Mouse (Mus musculus) liver, embryonic 14.5 days (tissue): Measurements from ENCODE around the gene Depdc5.

Source experiments
- CTCF ChIP-seq: IDR thresholded peaks from 2 replicates; pipeline ENCODE4 v1.5.1; 2016; ENCODE audit warnings: antibody characterized with exemption, low read depth, control low read depth
- EP300 ChIP-seq: IDR thresholded peaks from 2 replicates; pipeline ENCODE4 v1.6.1; 2016; ENCODE audit warnings: antibody characterized with exemption, low read depth

GRCm38 (mm10) chr5:33038656-33039509 is 175.4 kb downstream of the Depdc5 start:
- TF ChIP-seq CTCF (no peak), EP300 (no peak)
